Mouse (Mus musculus): ENCODE results near the gene Taf1a.
A peak's percentile ranks its signal among the peaks of the same experiment; 100 is the strongest.
"Not testable (repeated sequence)": the region's sequence is repeated elsewhere in the genome, so short reads cannot be mapped to it uniquely, and the experiment has no call there.

Taf1a gene

DNA sequence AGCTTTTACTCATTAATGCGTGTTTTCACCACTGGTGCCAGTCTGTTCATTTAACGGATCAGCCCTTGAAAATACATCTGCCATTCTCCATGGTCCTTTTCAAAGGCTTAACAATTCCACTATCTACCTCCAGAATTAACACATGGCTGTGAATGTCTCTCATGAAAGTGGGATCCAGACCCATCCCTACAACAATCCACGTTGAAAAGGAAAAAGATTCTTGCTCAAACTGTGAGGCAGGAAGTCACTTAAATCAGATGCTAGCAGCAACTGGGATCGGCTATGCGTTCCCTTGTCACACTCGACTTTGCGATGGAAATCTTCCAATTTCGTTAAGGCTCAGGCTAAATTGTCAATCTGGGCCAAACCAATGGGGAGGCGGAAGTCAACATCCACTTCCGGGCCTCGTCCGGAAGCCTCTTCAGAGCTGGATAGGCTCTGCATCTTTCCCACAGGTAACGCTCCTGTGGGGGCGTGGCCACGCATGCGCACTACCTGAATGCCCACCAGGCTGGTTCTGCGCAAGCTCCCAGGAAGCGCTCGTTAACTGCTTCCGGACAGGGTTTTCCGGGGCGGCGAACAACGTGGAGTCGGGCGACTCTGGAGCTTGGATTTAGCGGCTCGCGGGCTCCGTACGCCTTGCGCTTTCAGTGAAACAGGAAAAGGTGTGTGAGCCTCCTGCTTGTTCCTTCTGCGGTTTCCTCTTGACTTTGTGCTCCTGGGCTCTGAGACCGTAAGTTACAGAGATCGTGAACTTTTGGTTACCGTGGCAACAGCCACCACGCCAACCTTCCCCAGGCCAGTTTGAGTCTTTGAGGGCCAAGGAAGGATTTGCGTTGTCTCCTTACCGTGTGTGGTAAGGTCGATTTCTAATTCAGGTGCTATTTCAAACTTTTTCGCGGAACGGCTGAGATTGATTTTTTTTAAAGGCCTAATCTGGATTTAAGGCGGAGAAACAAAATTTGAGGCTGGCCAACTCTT is at the start of gene Taf1a:
Gene Taf1a (plus strand): TSS at position 556 of the 981 bp plus-strand sequence.
- DNase-seq (ENCODE audit: low spot score in 2 of 2) = peak; percentile 88 to 92

DNA sequence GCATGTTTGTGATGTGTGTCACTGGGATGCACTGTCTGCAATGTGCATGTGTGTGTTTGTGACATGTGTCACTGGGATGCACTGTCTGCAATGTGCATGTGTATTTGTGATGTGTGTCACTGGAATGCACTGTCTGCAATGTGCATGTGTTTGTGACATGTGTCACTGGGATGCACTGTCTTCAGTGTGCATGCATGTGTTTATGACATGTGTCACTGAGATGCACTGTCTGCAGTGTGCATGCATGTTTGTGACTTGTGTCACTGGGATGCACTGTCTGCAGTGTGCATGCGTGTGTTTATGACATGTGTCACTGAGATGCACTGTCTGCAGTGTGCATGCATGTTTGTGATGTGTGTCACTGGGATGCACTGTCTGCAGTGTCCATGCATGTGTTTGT is 45.9 kb upstream of the Taf1a start:
- not testable (repeated sequence) for DNase-seq (ENCODE audit: low spot score in 2 of 2)

DNA sequence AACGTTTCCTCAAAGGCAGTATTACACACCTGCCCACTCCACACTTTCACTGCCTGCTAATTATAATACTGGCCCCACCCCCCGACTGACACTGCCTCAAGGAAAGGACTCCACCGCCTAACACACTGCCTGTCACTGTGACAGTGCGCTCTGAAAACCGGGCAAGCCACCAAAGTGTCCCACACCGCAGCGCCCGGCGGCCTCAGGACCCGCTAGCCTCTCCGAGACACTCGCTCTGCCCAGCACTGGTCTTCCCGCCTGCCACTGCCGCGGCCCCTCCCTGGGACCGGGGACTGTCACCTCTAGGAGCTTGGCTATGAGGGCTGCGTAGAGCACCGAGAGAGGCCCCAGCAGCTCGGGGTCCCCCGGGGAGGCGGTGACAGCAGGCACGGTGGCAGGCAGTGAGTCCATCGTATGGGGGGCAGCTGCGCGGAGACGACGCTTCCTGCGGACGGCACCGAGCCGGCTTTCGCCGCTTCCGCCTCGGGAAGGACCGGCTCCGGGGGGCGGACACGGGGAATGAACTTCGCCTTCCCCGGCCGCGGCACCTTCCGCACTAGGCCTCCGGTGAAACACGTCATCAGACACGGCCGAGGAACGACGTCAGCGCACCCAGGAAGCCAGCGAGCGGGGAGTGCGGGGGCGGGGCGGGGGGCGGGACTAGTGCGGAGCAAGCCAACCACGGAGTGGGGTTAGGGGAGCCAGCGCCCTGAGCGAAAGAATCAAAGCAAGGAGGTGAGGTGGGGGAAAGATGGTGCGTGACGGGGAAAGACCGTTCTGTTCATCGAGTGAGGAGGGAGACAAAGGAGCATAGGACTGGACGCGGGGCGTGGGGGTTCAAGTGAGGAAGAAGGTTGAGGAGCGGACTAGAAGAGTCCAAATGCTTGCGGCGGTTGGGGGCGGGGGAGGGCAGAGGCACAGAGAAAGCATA is 43.6 kb upstream of the Taf1a start:
- peak; percentile 88 to 90 for DNase-seq (ENCODE audit: low spot score in 2 of 2)

DNA sequence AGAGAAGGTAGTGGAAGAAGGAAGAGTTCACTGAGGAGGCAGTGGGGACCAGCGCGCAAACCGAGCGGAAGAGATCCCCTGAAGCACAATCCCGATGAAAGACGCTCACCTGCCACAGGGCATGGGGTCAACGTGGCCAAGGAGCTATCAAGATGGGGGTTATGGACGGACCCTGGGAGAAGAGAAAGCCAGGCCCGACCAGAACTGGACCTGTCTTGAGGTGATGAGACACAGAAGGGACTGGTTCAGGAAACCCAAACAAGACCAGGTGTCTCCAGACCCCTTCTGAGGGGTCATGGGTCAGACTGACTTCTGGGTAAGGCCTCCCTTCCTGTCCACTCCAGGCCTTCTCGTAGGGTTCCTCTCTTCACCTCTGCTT is 43.0 kb upstream of the Taf1a start:
- peak in 1 of 2 experiments; percentile 19 for DNase-seq (ENCODE audit: low spot score in 2 of 2)

DNA sequence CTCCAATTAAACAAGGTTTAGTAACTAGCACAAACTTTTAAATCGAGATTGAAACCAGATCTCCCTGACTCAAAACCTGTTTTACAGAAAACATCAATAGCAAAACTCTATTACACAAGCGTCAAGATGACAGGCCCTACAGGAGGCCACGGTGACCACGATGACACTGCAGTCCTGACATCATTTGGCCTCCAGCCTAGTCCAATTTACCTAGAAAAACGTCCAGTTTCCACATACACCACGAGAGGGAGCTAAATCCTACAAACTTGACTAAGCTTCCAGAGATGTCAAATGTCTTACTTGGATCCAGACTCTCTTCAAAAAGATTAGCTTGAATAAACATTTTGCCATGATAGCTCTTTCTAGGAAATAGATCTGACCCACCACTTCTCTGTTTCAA is 38.9 kb upstream of the Taf1a start:
- peak; percentile 61 to 62 for DNase-seq (ENCODE audit: low spot score in 2 of 2)

DNA sequence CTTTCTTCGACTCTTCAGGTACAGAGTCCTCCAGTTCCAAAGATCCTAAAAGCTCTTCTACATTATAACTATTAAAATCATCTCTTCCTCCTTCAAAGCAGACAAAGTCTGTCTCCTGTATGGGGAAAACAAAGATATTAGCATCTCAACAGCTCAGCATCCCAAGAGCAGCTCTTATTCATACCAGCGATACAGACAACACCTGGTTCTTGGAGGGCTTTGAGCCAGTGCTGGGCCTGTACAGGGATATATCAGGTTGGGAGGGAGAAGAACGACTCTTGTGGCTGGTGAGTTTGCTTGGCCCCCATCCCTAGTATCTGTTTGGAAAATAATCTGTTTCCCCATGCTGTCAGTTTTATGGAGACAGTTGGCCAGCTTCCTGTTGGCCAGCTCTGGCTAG is 29.9 kb upstream of the Taf1a start:
- no peak for DNase-seq (ENCODE audit: low spot score in 2 of 2)

DNA sequence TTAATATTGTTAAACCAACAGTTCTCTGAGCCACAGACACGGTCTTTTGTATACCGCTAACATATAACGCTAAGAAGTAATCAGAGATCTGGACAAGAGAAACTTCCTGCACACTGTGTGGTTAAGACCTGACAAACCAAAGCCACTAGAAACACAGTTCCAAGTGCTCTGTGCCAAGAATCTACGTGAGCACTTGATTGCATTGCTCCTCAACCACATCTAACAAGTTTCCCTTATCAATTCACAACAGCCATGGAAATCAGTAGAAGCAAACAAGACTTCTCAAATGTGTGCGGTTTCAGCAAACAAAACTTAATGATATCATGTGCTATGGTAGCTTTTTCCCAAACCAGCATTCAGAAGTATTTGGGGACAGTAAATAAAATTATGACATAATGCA is 26.5 kb upstream of the Taf1a start:
- no peak for DNase-seq (ENCODE audit: low spot score in 2 of 2)

DNA sequence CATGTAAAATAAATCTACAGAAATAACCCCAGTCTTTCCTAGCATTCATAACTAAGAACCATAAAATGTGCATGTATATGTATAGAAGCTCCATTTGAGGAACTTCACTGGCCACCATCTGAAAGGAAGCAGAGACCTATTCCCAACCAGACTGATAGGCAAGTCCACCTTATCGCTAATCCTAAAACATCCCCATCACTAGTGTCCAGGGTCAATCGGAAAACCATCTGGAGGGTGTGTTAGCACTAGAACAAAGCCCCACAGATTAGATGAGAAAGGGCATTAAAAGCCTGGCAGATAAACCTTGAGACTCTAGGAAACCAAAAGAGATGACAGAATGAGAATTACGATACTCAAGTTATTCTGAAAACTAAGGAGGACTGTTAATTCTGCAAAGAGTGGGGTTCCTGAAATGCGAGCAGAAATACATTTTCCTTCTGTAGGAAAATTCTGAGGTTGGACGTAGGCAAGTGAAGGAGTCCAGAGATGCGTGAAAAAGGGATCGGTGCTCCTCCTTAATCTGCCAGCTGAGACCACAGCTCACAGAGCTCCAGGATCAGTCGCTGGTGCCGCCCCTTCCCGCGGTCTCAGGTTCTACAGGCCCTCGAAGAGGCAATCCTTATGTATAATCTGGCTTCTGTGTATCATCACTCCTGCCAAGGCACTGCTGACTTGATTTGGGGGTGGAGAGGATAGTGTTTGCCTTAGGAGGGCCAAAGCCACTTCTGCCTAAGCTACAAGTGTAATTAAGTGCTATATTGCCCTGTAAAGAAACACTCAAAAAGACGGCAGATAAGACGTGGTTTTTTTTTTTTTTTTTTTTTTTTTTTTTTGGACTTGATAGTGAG is 25.8 kb upstream of the Taf1a start:
- DNase-seq (ENCODE audit: low spot score in 2 of 2) = no peak

DNA sequence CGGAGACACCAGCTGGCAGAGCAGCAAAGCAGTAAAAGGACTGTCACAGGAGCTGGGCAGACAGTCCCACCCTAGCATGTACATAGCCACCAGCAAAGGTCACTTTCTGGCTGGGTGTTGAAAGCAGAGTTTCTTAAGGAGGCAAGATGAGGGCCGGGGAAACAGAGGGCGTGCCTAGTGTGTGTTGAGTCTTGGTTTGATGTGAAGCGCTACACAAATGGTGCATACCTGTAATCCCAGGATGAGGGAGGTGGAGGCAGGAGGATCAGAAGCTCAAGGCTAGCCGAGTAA is 25.3 kb upstream of the Taf1a start:
- DNase-seq (ENCODE audit: low spot score in 2 of 2) = no peak

DNA sequence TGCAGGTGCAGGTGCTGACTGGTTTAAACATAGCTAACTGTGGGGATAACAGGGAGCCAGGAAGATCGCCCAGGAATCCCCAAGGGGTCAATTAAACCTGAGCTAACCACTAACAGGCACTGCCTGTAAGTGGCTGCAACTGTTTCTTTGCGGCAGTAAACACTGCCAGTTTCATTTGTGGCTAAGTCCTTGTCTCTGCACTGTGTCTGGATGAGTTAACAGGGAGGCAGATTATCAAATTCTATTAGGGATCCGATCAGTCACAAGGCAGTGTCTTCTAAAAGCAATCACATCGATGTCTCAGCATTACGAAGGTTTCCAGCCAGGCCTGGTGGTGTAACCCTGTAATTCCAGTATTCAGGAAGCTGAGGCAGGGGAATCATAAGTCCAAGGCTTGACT is 22.4 kb upstream of the Taf1a start:
- no peak for DNase-seq (ENCODE audit: low spot score in 2 of 2)

DNA sequence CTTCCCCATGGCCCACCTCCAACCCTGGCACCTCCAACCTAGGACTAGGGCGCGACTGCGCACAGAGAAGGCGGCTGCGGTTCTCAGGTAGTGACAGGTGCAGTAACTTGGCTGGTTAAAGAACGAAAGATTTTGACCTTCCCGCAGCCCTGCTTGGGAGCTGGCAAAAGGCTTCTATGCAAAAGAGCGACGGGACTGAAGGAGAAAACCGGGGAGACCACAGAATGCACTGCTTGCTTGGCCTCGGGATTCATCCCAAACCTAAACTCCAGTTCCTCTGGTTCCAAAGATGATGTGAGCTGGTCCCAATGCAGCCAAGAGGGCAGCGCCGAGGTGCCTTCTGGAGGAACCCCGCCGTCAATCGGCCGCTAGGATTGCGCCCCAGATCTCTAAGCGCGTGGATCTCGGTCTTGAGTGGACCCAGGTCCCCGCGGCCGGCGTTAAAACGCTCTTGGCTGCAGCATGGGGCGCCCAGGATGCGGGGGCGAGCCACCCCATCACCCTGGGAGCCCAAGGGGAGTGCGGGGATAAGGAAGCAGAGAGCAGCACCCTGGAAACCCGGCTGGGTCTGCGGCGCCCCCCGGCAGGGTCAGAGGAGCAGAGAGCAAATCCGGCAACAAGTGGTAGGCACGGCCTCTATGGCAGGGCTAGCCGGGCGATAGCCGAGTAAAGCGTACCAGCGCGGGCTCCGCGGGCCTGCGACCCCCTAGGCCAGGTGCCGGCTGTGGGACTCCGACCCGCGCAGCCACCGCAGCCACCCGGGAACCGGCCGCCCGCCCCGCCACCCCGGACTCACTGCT is 20.0 kb upstream of the Taf1a start:
- peak; percentile 19 to 28 for DNase-seq (ENCODE audit: low spot score in 2 of 2)

DNA sequence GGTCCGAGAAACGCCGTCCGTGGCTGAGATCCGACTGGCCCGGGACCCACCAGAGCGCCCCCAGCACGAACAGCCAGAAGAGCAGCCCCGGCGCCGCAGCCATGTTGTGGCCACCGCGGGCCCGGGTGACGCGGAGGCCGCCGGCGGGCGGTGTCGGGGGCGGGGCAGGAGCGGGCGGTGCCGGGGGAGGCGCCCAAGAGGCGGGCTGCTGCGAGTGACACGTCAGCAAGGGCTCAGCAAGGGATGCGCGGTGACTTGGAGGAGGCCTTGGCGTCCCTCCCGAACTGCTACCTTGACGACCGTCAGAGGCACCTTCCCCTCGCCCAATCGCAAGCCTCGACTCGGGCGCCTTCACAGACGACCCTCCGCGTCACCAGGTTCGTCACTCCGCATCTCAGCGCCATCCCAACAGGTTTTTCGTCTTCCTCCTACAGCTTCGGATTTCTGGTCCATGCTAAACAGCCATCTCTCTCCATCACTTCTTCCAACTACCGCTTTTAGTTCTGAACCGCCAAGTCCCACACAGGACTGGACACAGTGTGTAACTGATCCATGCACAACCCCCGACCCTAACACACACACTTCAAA is 19.3 kb upstream of the Taf1a start, which contains the start of gene Mia3:
Gene Mia3 (minus strand): TSS at position 127 of the 588 bp plus-strand sequence.
- peak; percentile 97 to 98 for DNase-seq (ENCODE audit: low spot score in 2 of 2)

DNA sequence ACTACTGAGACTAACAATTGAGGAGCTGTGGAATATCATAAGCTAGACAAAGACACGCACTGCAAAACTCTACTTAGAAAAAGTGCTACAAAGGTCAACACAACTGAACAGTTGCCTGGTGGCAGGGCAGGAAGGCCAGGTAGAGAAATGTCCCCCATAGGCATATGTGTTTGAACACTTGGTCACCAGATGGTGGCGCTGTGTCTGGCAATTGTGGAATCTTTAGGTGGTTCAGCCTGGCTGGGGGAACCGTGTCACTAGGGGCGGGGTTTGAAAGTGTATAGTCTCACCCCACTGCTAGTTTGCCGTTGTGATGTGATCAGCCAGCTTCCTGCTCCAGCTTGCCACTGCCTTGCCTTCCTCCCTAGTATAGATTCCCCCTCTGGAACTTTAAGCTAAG is 14.1 kb upstream of the Taf1a start:
- DNase-seq (ENCODE audit: low spot score in 2 of 2) = no peak

DNA sequence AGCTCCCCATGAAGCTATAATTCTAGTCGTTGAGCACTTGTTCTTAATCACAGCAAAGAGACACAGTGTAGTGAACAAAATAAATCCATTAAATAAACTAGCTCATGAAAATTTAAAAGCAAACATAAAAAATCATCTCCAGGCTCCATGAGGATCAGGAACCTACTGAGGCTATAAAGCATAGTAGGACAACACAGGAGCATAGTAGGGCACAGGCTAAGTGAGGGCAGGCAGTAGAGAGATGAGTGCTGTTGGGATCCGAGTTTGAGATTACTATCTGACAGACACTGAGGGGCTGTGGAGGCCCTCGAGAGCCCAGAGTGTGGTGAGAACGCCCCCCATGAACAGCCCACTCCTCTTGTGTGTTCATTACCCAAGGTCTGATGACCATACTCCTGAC is 11.7 kb upstream of the Taf1a start:
- no peak for DNase-seq (ENCODE audit: low spot score in 2 of 2)

DNA sequence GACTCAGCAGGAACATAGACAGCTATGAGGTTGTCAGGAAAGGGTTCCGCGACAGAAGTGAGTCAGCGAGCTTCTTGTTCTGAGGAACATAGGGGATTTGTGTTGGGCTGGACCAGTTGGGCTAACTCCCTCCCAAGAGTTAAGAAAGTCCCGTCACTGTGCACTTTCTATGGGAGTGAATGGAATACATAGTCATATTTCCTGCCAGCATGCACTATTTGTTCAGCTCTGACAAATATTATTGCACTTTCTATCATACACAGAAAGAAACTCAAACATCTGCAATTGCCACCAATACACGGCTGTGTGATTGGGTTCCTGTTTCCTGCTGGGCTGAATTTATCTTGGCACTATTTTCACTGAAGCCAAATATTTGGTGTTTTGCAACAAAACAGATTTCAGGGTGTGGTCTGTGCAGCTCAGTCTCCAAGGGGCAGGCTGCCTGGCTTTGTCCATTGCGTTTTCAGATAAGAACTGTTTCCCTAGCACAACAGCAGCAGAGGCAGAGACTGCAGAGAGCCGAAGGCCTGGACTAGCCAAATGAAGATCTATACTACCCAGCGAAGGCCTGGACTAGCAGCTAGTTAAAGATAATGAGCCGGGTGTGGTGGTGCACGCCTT is 10.3 kb upstream of the Taf1a start:
- DNase-seq (ENCODE audit: low spot score in 2 of 2) = no peak

DNA sequence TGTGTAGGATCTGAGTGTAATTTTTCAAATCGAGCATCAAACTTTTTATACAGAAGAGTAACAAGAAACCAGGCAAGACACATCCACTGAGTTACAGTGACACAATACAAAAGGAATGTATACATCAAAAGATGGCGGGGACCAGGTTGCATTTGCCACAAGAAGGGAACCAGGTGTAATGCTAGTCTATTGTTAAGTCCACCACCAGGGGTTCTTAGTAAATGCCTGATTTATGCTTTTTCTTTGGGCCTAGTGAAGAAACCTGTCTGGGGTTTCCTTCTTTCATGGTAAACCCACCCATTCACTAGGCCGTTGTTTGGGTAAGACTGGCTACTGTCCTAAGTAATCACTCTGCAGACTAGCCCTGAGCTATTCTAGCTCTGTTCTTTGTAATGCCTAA is 9.4 kb upstream of the Taf1a start:
- DNase-seq (ENCODE audit: low spot score in 2 of 2) = not testable (repeated sequence)

DNA sequence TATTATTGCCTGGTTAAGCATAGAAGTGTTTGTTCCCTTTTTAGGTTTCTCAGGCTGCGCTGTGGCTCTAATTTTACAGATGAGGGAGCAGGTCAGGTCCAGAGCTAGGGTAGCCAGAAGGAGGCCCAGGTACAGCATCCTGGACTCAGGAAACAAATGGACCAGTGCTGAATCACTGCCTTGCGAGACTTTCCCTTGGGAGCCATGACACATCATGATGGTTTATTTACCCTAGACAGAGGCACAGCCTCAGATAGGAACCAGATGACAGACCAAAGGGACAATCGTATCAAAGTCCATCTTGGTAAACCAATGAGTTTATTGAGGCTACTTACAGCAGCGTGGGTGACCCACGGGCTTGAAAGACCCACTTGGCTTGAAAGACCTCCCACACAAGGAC is 7.0 kb upstream of the Taf1a start:
- no peak for DNase-seq (ENCODE audit: low spot score in 2 of 2)

DNA sequence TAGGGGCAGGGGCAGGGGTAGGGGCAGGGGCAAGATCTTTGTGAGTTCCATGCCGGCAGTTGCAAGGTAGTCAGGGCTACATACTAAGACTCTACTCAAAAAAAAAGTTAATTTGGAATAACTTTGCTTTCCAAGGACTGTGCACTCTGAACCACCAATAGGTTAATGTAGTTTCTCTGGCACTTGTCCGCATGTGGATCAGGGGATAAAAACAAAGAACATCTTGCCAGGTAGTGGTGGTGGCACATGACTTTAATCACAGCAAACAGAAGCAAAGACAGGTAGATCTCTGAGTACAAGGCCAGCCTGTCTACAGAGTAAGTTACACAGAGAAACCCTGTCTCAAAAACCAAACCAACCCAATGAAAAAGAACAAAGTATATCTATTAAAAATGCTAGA is 6.2 kb upstream of the Taf1a start:
- no peak for DNase-seq (ENCODE audit: low spot score in 2 of 2)

DNA sequence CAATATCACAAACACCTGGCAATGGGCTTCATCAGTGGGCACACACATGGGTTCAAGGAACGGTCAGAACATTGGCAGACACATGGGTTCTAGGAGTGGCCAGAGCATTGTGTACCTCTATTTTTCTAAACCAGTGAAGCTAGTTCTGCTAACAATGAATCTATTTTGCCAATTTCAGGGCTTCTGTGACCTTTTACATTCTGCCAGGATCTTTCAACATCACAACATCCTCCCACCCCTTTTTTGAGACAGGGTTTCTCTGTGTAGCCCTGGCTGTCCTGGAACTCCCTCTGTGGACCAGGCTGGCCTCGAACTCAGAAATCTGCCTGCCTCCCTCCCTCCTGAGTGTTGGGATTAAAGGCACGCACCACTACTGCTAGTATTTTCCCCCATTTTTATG is 1.4 kb upstream of the Taf1a start:
- not testable (repeated sequence) for DNase-seq (ENCODE audit: low spot score in 2 of 2)

DNA sequence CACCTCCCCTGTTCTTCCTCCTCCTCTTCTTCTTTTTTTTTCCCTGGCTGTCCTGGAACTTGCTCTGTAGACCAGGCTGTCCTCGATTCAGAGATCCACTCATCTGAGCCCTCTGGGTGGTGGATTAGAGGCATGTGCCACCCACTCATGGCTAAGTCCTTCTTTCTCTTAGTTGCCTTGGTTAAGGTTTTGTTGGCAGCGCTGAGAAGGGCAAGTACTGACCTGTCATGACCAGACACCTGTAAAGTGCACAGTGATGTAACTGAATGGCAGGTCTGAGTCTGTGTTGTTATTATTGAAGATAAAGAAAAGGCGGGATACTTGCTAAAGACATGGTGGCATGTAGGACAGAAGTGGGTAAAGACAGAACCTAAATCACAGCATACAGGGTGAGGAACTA is 14.6 kb downstream of the Taf1a start:
- DNase-seq (ENCODE audit: low spot score in 2 of 2) = no peak

Measured in right cerebral cortex, adult 2 months (tissue).